Mouse (Mus musculus): ENCODE results near the gene Mob1a. TPM values are rescaled to one million over a fixed set of nuclear protein-coding genes. Genes with fewer than 3 reads are reported as not detected.

The Mob1a gene
- 34.5 and 37.6 TPM in 2 replicates for polyA plus RNA-seq (2014; fragmentation: Nextera tagmentation; extraction: Ambion mirVana)

GRCm38 (mm10) chr6:83325525-83326393, at the start of gene Mob1a, which contains the start of gene Mthfd2:
Gene Mob1a (plus strand): TSS chr6:83326016.
Gene Mthfd2 (minus strand): TSS chr6:83325908.
- Histone ChIP-seq H3K4me3 (ENCODE audit: low read depth, low read length) (peak within 1 kb of the TSS; percentile 90), H3K4me2 (ENCODE audit: low read length) (peak within 1 kb of the TSS; percentile 83), H3K27me3 (replicated peaks; ENCODE audit: control insufficient read depth, insufficient read depth, low read length) (no peaks in the 10 kb centered on the region), H3K27ac (ENCODE audit: low read depth, low read length) (peak within 1 kb of the TSS; percentile 84), H3K9me3 (replicated peaks; ENCODE audit: control insufficient read depth, low read length) (no peaks in the 10 kb centered on the region), H3K4me1 (ENCODE audit: control insufficient read depth, insufficient read depth, low read length) (peaks cover 12% of the 10 kb centered on the region), H3K36me3 (ENCODE audit: control insufficient read depth, insufficient read depth, low read length) (peaks cover 17% of the 10 kb centered on the region), H3K9ac (ENCODE audit: low read length) (peak within 1 kb of the TSS; percentile 95)
- 2% methylated on average over 62 of the region's 65 CpGs for WGBS
- ATAC-seq = peak; percentile 99
- DNase-seq (ENCODE audit: low spot score) = peak; percentile 98

- 71% methylated on average over 13 of the region's 13 CpGs for WGBS
- H3K9ac ChIP-seq (ENCODE audit: low read length) = no peak overlapping the region
- no peaks in the 10 kb centered on the region for H3K4me1 ChIP-seq (ENCODE audit: control insufficient read depth, insufficient read depth, low read length)
- no peak for DNase-seq (ENCODE audit: low spot score)
- ATAC-seq = no peak
- H3K4me2 ChIP-seq (ENCODE audit: low read length) = no peak overlapping the region
- no peak overlapping the region for H3K27ac ChIP-seq (ENCODE audit: low read depth, low read length)
- H3K27me3 ChIP-seq (replicated peaks; ENCODE audit: control insufficient read depth, insufficient read depth, low read length) = no peaks in the 10 kb centered on the region
- H3K4me3 ChIP-seq (ENCODE audit: low read depth, low read length) = no peak overlapping the region
- H3K36me3 ChIP-seq (ENCODE audit: control insufficient read depth, insufficient read depth, low read length) = no peaks in the 10 kb centered on the region
- 0 out of 2 replicates have a peak, but pooled peaks cover 2% of the 10 kb centered on the region for H3K9me3 ChIP-seq (replicated peaks; ENCODE audit: control insufficient read depth, low read length)
Observed at GRCm38 (mm10) chr6:83277151-83277550, 48.7 kb upstream of the Mob1a start.

DNA sequence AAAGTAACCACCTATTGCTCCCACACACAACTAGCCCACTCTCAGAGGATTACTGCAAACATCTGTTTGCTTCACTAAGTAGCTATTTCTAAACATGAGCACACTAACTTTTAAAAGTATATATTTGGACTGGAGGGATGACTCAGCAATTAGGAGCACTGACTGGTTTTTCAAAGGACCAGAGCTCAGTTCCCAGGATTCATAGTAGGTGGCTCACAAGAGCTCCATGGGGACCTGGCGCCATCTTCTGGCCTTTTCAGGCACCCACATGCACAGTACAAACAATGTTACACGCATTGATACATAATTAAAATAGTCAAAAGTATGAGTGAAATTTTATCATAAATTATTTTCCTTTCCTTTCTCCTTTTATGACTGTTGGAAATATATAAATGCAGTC, 46.9 kb upstream of the Mob1a start:
- no peak overlapping the region for H3K9ac ChIP-seq (ENCODE audit: low read length)
- H3K4me1 ChIP-seq (ENCODE audit: control insufficient read depth, insufficient read depth, low read length) = no peaks in the 10 kb centered on the region
- WGBS = 11% methylated on average over 2 of the region's 2 CpGs
- DNase-seq (ENCODE audit: low spot score) (peak; percentile 38), ATAC-seq (no peak)
- H3K27ac ChIP-seq (ENCODE audit: low read depth, low read length) = no peak overlapping the region
- 0 out of 2 replicates have a peak, but pooled peaks cover 2% of the 10 kb centered on the region for H3K9me3 ChIP-seq (replicated peaks; ENCODE audit: control insufficient read depth, low read length)
- H3K27me3 ChIP-seq (replicated peaks; ENCODE audit: control insufficient read depth, insufficient read depth, low read length) = no peaks in the 10 kb centered on the region
- H3K4me3 ChIP-seq (ENCODE audit: low read depth, low read length) = no peak overlapping the region
- no peaks in the 10 kb centered on the region for H3K36me3 ChIP-seq (ENCODE audit: control insufficient read depth, insufficient read depth, low read length)
- no peak overlapping the region for H3K4me2 ChIP-seq (ENCODE audit: low read length)

DNA sequence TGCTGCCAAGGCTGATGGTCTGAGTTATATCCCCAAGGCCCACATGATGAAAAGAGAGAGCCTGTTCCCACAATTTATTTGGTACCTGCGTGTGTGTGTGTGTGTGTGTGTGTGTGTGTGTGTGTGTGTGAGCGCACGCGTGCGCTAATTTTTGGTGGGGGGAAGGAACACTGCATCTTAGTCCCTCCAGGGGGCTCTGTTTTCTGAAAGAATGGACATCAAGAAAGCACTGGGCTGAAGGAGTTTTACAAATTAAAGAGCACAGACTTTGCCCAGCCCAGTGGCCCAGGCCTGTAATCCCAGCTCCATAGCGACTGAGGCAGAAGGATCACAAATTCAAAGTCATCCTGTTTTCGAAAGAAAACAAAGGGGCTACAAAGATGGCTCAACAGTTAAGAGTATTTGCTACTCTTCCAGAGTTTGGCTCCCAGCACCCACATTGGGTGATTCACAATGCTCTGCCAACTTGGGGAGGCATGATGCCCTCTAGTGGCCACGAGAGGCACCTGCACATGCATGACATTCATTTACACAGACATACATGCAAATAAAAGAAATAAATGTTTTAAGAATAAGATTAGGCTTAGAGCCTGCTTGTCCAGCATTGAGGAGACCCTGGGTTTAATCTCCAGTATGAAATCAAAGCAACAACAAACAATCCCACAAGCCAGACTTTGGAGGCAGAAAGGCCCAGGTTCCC, 45.4 kb upstream of the Mob1a start:
- 0 out of 2 replicates have a peak, but pooled peaks cover 2% of the 10 kb centered on the region for H3K9me3 ChIP-seq (replicated peaks; ENCODE audit: control insufficient read depth, low read length)
- H3K27ac ChIP-seq (ENCODE audit: low read depth, low read length) = no peak overlapping the region
- no peak overlapping the region for H3K4me3 ChIP-seq (ENCODE audit: low read depth, low read length)
- ATAC-seq (no peak), DNase-seq (ENCODE audit: low spot score) (peak; percentile 6)
- H3K4me2 ChIP-seq (ENCODE audit: low read length) = no peak overlapping the region
- no peaks in the 10 kb centered on the region for H3K27me3 ChIP-seq (replicated peaks; ENCODE audit: control insufficient read depth, insufficient read depth, low read length)
- no peak overlapping the region for H3K9ac ChIP-seq (ENCODE audit: low read length)
- no peaks in the 10 kb centered on the region for H3K36me3 ChIP-seq (ENCODE audit: control insufficient read depth, insufficient read depth, low read length)
- no peaks in the 10 kb centered on the region for H3K4me1 ChIP-seq (ENCODE audit: control insufficient read depth, insufficient read depth, low read length)
- 82% methylated on average over 8 of the region's 8 CpGs for WGBS

GRCm38 (mm10) chr6:83300447-83301229, 25.2 kb upstream of the Mob1a start:
- DNase-seq (ENCODE audit: low spot score) (no peak), ATAC-seq (no peak)
- Histone ChIP-seq H3K27me3 (replicated peaks; ENCODE audit: control insufficient read depth, insufficient read depth, low read length) (no peaks in the 10 kb centered on the region), H3K9ac (ENCODE audit: low read length) (no peak overlapping the region), H3K36me3 (ENCODE audit: control insufficient read depth, insufficient read depth, low read length) (peaks cover 10% of the 10 kb centered on the region), H3K27ac (ENCODE audit: low read depth, low read length) (no peak overlapping the region), H3K9me3 (replicated peaks; ENCODE audit: control insufficient read depth, low read length) (no peaks in the 10 kb centered on the region), H3K4me1 (ENCODE audit: control insufficient read depth, insufficient read depth, low read length) (no peaks in the 10 kb centered on the region), H3K4me3 (ENCODE audit: low read depth, low read length) (no peak overlapping the region), H3K4me2 (ENCODE audit: low read length) (no peak overlapping the region)
- WGBS = 79% methylated on average over 7 of the region's 7 CpGs

- Histone ChIP-seq H3K4me1 (ENCODE audit: control insufficient read depth, insufficient read depth, low read length) (no peaks in the 10 kb centered on the region), H3K4me3 (ENCODE audit: low read depth, low read length) (no peak overlapping the region), H3K9me3 (replicated peaks; ENCODE audit: control insufficient read depth, low read length) (no peaks in the 10 kb centered on the region), H3K9ac (ENCODE audit: low read length) (no peak overlapping the region), H3K36me3 (ENCODE audit: control insufficient read depth, insufficient read depth, low read length) (peaks cover 17% of the 10 kb centered on the region), H3K27ac (ENCODE audit: low read depth, low read length) (no peak overlapping the region), H3K4me2 (ENCODE audit: low read length) (no peak overlapping the region), H3K27me3 (replicated peaks; ENCODE audit: control insufficient read depth, insufficient read depth, low read length) (no peaks in the 10 kb centered on the region)
- 89% methylated on average over 2 of the region's 2 CpGs for WGBS
- DNase-seq (ENCODE audit: low spot score) (no peak), ATAC-seq (no peak)
Observed at GRCm38 (mm10) chr6:83301294-83301693, 24.5 kb upstream of the Mob1a start.

DNA sequence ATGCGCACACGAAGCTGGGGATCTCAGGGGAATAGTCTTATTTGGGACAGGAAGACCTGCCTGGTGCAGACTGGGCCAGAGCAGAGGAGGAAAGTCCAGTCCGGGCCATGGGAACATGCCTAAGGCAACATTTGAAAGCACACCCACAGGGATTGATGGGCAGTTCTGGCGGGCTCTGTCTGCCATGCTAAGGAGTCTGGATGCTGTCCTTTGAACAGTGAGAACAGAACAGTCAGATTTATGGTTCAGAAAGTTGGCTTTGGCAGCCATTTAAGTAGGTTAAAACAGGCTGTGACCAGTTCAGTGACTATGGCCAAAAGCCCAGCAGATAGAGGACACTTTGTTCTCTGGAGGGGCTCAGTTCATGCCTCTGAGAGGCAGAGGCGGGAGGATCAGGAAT, 23.6 kb upstream of the Mob1a start:
- Histone ChIP-seq H3K4me2 (ENCODE audit: low read length) (no peak overlapping the region), H3K27me3 (replicated peaks; ENCODE audit: control insufficient read depth, insufficient read depth, low read length) (no peaks in the 10 kb centered on the region), H3K27ac (ENCODE audit: low read depth, low read length) (no peak overlapping the region), H3K9me3 (replicated peaks; ENCODE audit: control insufficient read depth, low read length) (no peaks in the 10 kb centered on the region), H3K9ac (ENCODE audit: low read length) (no peak overlapping the region), H3K36me3 (ENCODE audit: control insufficient read depth, insufficient read depth, low read length) (peaks cover 26% of the 10 kb centered on the region), H3K4me1 (ENCODE audit: control insufficient read depth, insufficient read depth, low read length) (no peaks in the 10 kb centered on the region), H3K4me3 (ENCODE audit: low read depth, low read length) (no peak overlapping the region)
- WGBS = 81% methylated on average over 5 of the region's 5 CpGs
- no peak for ATAC-seq
- DNase-seq (ENCODE audit: low spot score) = no peak

DNA sequence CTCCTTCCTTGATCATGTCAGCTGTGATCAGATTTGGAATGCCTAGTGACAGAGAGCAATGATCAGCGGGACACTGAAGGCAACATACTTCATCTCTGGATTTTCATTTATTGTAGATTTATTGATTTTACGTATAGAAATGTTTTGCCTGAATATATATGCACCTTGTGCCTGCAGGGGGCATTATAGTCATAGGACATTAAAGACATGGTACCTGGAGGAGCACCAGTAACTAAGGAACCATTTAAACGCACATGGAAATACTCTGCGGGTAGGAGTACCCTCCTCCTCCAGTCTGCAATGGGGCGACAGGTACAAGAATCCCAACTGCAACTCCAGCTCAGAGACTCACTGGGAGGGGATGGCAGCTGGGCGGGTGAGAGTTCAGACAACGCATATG, 16.8 kb upstream of the Mob1a start:
- Histone ChIP-seq H3K27me3 (replicated peaks; ENCODE audit: control insufficient read depth, insufficient read depth, low read length) (no peaks in the 10 kb centered on the region), H3K4me3 (ENCODE audit: low read depth, low read length) (no peak overlapping the region), H3K9me3 (replicated peaks; ENCODE audit: control insufficient read depth, low read length) (no peaks in the 10 kb centered on the region), H3K9ac (ENCODE audit: low read length) (no peak overlapping the region), H3K4me2 (ENCODE audit: low read length) (no peak overlapping the region), H3K4me1 (ENCODE audit: control insufficient read depth, insufficient read depth, low read length) (no peaks in the 10 kb centered on the region), H3K27ac (ENCODE audit: low read depth, low read length) (no peak overlapping the region), H3K36me3 (ENCODE audit: control insufficient read depth, insufficient read depth, low read length) (peaks cover 74% of the 10 kb centered on the region)
- no peak for DNase-seq (ENCODE audit: low spot score)
- WGBS = 92% methylated on average over 7 of the region's 7 CpGs
- no peak for ATAC-seq

All from forebrain, embryonic 14.5 days (tissue).